Mouse (Mus musculus) intestine, embryonic 15.5 days (tissue): ENCODE data around the gene Dner. TPM values are rescaled to one million over a fixed set of nuclear protein-coding genes. Genes with fewer than 3 reads are reported as not detected.

Experiments used
- ATAC-seq: fragments of 200-750 bp; cut with Nextera tagmentation; 2 replicates; pipeline ENCODE4 v1.8.0; 2017; ENCODE audit warnings: moderate TSS enrichment, moderate library complexity
- H3K27ac ChIP-seq: fragments of 300-500 bp; sonication (generic); 2 replicates; pipeline ENCODE4 v1.5.1; 2015; ENCODE audit warnings: mild to moderate bottlenecking, inconsistent platforms
- H3K27me3 ChIP-seq: fragments of 300-500 bp; sonication (generic); replicated peaks from 2 replicates; pipeline ENCODE4 v1.6.1; 2015; ENCODE audit warnings: inconsistent platforms
- H3K36me3 ChIP-seq: fragments of 300-500 bp; sonication (generic); 2 replicates; pipeline ENCODE4 v1.6.1; 2015; ENCODE audit warnings: inconsistent platforms
- H3K4me1 ChIP-seq: fragments of 300-500 bp; sonication (generic); replicated peaks from 2 replicates; pipeline ENCODE4 v1.6.1; 2015; ENCODE audit warnings: inconsistent platforms
- H3K4me2 ChIP-seq: fragments of 300-500 bp; sonication (generic); replicated peaks from 2 replicates; pipeline ENCODE4 v1.6.1; 2015; ENCODE audit warnings: mild to moderate bottlenecking, inconsistent platforms
- H3K4me3 ChIP-seq: fragments of 300-500 bp; sonication (generic); replicated peaks from 2 replicates; pipeline ENCODE4 v1.5.1; 2015; ENCODE audit warnings: inconsistent platforms
- H3K9ac ChIP-seq: fragments of 300-500 bp; sonication (generic); 2 replicates; pipeline ENCODE4 v1.6.1; 2015; ENCODE audit warnings: inconsistent platforms
- H3K9me3 ChIP-seq: fragments of 300-500 bp; sonication (generic); 2 replicates; pipeline ENCODE4 v1.6.1; 2016; ENCODE audit warnings: inconsistent platforms
- WGBS: fragments of 180-500 bp; shearing (Covaris S2); methylation state at CpG from one replicate; pipeline ENCODE4 v1.1.7; 2015; 5-methylcytosine and 5-hydroxymethylcytosine counted together
- polyA plus RNA-seq: library from polyadenylated mRNA; unstranded; fragments of >200 nt; fragmentation: Nextera tagmentation; extraction: Ambion mirVana; gene quantifications from 2 replicates; pipeline ENCODE4 v1.2.1, GENCODE M21; 2015

Dner gene
- polyA plus RNA-seq, 1 experiment from 2014 or later, result 4.1 TPM

- 62% methylated on average over 2 of the region's 2 CpGs for WGBS
- H3K9me3 ChIP-seq, result no peaks in the 10 kb centered on the region
- no peak overlapping the region for H3K9ac ChIP-seq
- no peak overlapping the region for H3K4me2 ChIP-seq
- H3K4me3 ChIP-seq, result no peak overlapping the region
- no peak overlapping the region for H3K27ac ChIP-seq
- H3K36me3 ChIP-seq, result no peaks in the 10 kb centered on the region
- H3K4me1 ChIP-seq, result no peaks in the 10 kb centered on the region
- no peaks in the 10 kb centered on the region for H3K27me3 ChIP-seq
- no peak for ATAC-seq
Measured at GRCm38 (mm10) chr1:84422881-84423280, 273.1 kb downstream of the Dner start.

GRCm38 (mm10) chr1:84421845-84422244 lies 274.2 kb downstream of the Dner start:
- no peak overlapping the region for H3K4me2 ChIP-seq
- H3K36me3 ChIP-seq, result no peaks in the 10 kb centered on the region
- no peaks in the 10 kb centered on the region for H3K27me3 ChIP-seq
- H3K4me3 ChIP-seq, result no peak overlapping the region
- no peak overlapping the region for H3K27ac ChIP-seq
- ATAC-seq, result no peak
- WGBS, result 61% methylated on average over 1 of the region's 1 CpGs
- H3K9ac ChIP-seq, result no peak overlapping the region
- no peaks in the 10 kb centered on the region for H3K4me1 ChIP-seq
- no peaks in the 10 kb centered on the region for H3K9me3 ChIP-seq

- no peaks in the 10 kb centered on the region for H3K4me1 ChIP-seq
- 34% methylated on average over 2 of the region's 2 CpGs for WGBS
- H3K27me3 ChIP-seq, result no peaks in the 10 kb centered on the region
- ATAC-seq, result no peak
- H3K9me3 ChIP-seq, result no peaks in the 10 kb centered on the region
- no peaks in the 10 kb centered on the region for H3K36me3 ChIP-seq
- no peak overlapping the region for H3K4me3 ChIP-seq
- no peak overlapping the region for H3K27ac ChIP-seq
- no peak overlapping the region for H3K4me2 ChIP-seq
- H3K9ac ChIP-seq, result no peak overlapping the region
Measured at GRCm38 (mm10) chr1:84419416-84419815, 276.6 kb downstream of the Dner start.

GRCm38 (mm10) chr1:84418511-84418910 lies 277.5 kb downstream of the Dner start:
- no peak for ATAC-seq
- no peaks in the 10 kb centered on the region for H3K36me3 ChIP-seq
- no peak overlapping the region for H3K4me2 ChIP-seq
- WGBS, result 73% methylated on average over 9 of the region's 9 CpGs
- H3K9me3 ChIP-seq, result no peaks in the 10 kb centered on the region
- H3K4me1 ChIP-seq, result no peaks in the 10 kb centered on the region
- H3K27ac ChIP-seq, result no peak overlapping the region
- no peaks in the 10 kb centered on the region for H3K27me3 ChIP-seq
- no peak overlapping the region for H3K4me3 ChIP-seq
- H3K9ac ChIP-seq, result no peak overlapping the region

GRCm38 (mm10) chr1:84417761-84418238 lies 278.2 kb downstream of the Dner start:
- WGBS, result 42% methylated on average over 9 of the region's 9 CpGs
- Histone ChIP-seq H3K4me1 (no peaks in the 10 kb centered on the region), H3K9ac (no peak overlapping the region), H3K9me3 (no peaks in the 10 kb centered on the region), H3K4me2 (no peak overlapping the region), H3K4me3 (no peak overlapping the region), H3K27me3 (no peaks in the 10 kb centered on the region), H3K27ac (no peak overlapping the region), H3K36me3 (no peaks in the 10 kb centered on the region)
- ATAC-seq, result peak; percentile 65

GRCm38 (mm10) chr1:84417276-84417675 lies 278.7 kb downstream of the Dner start:
- Histone ChIP-seq H3K4me3 (no peak overlapping the region), H3K9me3 (no peaks in the 10 kb centered on the region), H3K9ac (no peak overlapping the region), H3K4me2 (no peak overlapping the region), H3K4me1 (no peaks in the 10 kb centered on the region), H3K27ac (no peak overlapping the region), H3K27me3 (no peaks in the 10 kb centered on the region), H3K36me3 (no peaks in the 10 kb centered on the region)
- no peak for ATAC-seq
- WGBS, result 61% methylated on average over 6 of the region's 6 CpGs

GRCm38 (mm10) chr1:84414464-84414863 lies 281.6 kb downstream of the Dner start:
- Histone ChIP-seq H3K27ac (no peak overlapping the region), H3K9ac (no peak overlapping the region)
- 93% methylated on average over 3 of the region's 3 CpGs for WGBS

GRCm38 (mm10) chr1:84409514-84409913 lies 286.5 kb downstream of the Dner start:
- no peaks in the 10 kb centered on the region for H3K27me3 ChIP-seq
- no peaks in the 10 kb centered on the region for H3K9me3 ChIP-seq
- H3K9ac ChIP-seq, result no peak overlapping the region
- 84% methylated on average over 2 of the region's 2 CpGs for WGBS
- H3K36me3 ChIP-seq, result no peaks in the 10 kb centered on the region
- H3K4me2 ChIP-seq, result no peak overlapping the region
- H3K4me1 ChIP-seq, result no peaks in the 10 kb centered on the region
- no peak for ATAC-seq
- H3K27ac ChIP-seq, result no peak overlapping the region
- no peak overlapping the region for H3K4me3 ChIP-seq

More at GRCm38 (mm10) chr1:84414464-84414863, 281.6 kb downstream of the Dner start:
- H3K4me2 ChIP-seq, result no peak overlapping the region
- H3K36me3 ChIP-seq, result no peaks in the 10 kb centered on the region
- no peaks in the 10 kb centered on the region for H3K27me3 ChIP-seq
- H3K4me3 ChIP-seq, result no peak overlapping the region
- H3K4me1 ChIP-seq, result no peaks in the 10 kb centered on the region
- no peak for ATAC-seq
- no peaks in the 10 kb centered on the region for H3K9me3 ChIP-seq

- Histone ChIP-seq H3K4me2 (no peak overlapping the region), H3K4me3 (no peak overlapping the region), H3K27ac (no peak overlapping the region), H3K9ac (no peak overlapping the region), H3K27me3 (no peaks in the 10 kb centered on the region), H3K9me3 (no peaks in the 10 kb centered on the region), H3K36me3 (no peaks in the 10 kb centered on the region), H3K4me1 (no peaks in the 10 kb centered on the region)
- no peak for ATAC-seq
- WGBS, result 82% methylated on average over 2 of the region's 2 CpGs
Measured at GRCm38 (mm10) chr1:84408873-84409272, 287.1 kb downstream of the Dner start.

GRCm38 (mm10) chr1:84406891-84407290 lies 289.1 kb downstream of the Dner start:
- ATAC-seq, result peak; percentile 85
- 67% methylated on average over 4 of the region's 4 CpGs for WGBS
- Histone ChIP-seq H3K4me1 (no peaks in the 10 kb centered on the region), H3K36me3 (no peaks in the 10 kb centered on the region), H3K27ac (no peak overlapping the region), H3K9me3 (no peaks in the 10 kb centered on the region), H3K4me3 (no peak overlapping the region), H3K27me3 (no peaks in the 10 kb centered on the region), H3K4me2 (no peak overlapping the region), H3K9ac (no peak overlapping the region)

- Histone ChIP-seq H3K9ac (no peak overlapping the region), H3K9me3 (no peaks in the 10 kb centered on the region), H3K4me1 (no peaks in the 10 kb centered on the region), H3K4me2 (no peak overlapping the region), H3K36me3 (no peaks in the 10 kb centered on the region), H3K4me3 (no peak overlapping the region), H3K27me3 (no peaks in the 10 kb centered on the region), H3K27ac (no peak overlapping the region)
- WGBS, result 85% methylated on average over 5 of the region's 5 CpGs
- no peak for ATAC-seq
Measured at GRCm38 (mm10) chr1:84405551-84406290, 290.3 kb downstream of the Dner start.

GRCm38 (mm10) chr1:84404880-84405279 lies 291.1 kb downstream of the Dner start:
- H3K4me3 ChIP-seq, result no peak overlapping the region
- H3K27me3 ChIP-seq, result no peaks in the 10 kb centered on the region
- no peaks in the 10 kb centered on the region for H3K36me3 ChIP-seq
- WGBS, result 45% methylated on average over 12 of the region's 12 CpGs
- no peaks in the 10 kb centered on the region for H3K4me1 ChIP-seq
- H3K9me3 ChIP-seq, result no peaks in the 10 kb centered on the region
- H3K4me2 ChIP-seq, result no peak overlapping the region
- ATAC-seq, result no peak
- H3K9ac ChIP-seq, result no peak overlapping the region
- no peak overlapping the region for H3K27ac ChIP-seq

GRCm38 (mm10) chr1:84402154-84402553 lies 293.9 kb downstream of the Dner start:
- Histone ChIP-seq H3K4me1 (no peaks in the 10 kb centered on the region), H3K4me2 (no peak overlapping the region), H3K4me3 (no peak overlapping the region), H3K9me3 (no peaks in the 10 kb centered on the region), H3K27me3 (no peaks in the 10 kb centered on the region), H3K9ac (no peak overlapping the region), H3K27ac (no peak overlapping the region), H3K36me3 (no peaks in the 10 kb centered on the region)
- 68% methylated on average over 1 of the region's 1 CpGs for WGBS
- no peak for ATAC-seq
